Mouse (Mus musculus) stomach, postnatal 0 days (tissue): ENCODE measurements around the gene Olfr1380.

Source experiments
- CTCF ChIP-seq: IDR thresholded peaks from 2 replicates; pipeline ENCODE4 v1.5.1; 2016; ENCODE audit warnings: antibody characterized with exemption, low read depth, mild to moderate bottlenecking, moderate library complexity
- EP300 ChIP-seq: optimal IDR thresholded peaks from 2 replicates; pipeline ENCODE3; 2016; ENCODE audit warnings: antibody characterized with exemption

- TF ChIP-seq CTCF (no peak), EP300 (no peak)
Observed at GRCm38 (mm10) chr11:49532761-49533160, 23.9 kb upstream of the Olfr1380 start.
